Mouse (Mus musculus) liver, postnatal 0 days (tissue): ENCODE results near the gene Ucp2.

Experiments
- CTCF ChIP-seq: sonication (generic); IDR thresholded peaks from 2 replicates; pipeline ENCODE4 v1.5.1; 2016; ENCODE audit warnings: antibody characterized with exemption, low read depth
- EP300 ChIP-seq: IDR thresholded peaks from 2 replicates; pipeline ENCODE4 v1.6.1; 2016; ENCODE audit warnings: antibody characterized with exemption, low read depth, mild to moderate bottlenecking

DNA sequence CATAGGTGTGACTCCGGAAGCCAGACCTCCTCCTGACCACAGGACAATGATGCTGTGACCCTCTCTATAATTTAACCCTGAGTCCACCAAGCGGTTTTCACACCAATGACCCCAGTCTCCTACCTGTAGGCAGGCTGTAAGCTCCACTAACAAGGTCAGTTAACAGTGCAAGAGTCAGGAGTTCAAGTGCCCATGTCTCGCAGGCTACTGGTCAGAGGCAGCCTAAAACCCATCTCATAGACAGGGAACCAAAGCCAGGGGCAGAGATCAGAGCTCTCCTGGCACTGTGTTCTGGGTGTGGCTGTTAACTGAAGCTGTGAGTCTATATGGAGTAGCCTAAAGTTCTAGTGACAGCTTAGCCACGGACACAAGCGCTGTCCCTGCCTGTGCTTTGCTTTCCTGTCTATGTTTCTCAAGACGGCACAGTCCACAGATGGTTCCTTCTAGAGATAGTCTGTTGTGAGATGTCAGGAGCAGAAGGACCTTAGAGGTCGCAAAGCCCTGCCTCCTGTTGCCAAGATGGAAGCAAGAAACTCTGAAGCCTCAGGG, 9.3 kb downstream of the Ucp2 start:
- no peak for TF ChIP-seq CTCF
- TF ChIP-seq EP300, result no peak
